Mouse (Mus musculus) heart, postnatal 0 days (tissue): ENCODE data around the gene 1810010H24Rik.

Experiments used
- CTCF ChIP-seq: IDR thresholded peaks from 2 replicates; pipeline ENCODE4 v1.5.1; 2016; ENCODE audit warnings: antibody characterized with exemption, control low read depth, low read depth
- EP300 ChIP-seq: IDR thresholded peaks from 2 replicates; pipeline ENCODE4 v1.6.1; 2016; ENCODE audit warnings: antibody characterized with exemption, low read depth

DNA sequence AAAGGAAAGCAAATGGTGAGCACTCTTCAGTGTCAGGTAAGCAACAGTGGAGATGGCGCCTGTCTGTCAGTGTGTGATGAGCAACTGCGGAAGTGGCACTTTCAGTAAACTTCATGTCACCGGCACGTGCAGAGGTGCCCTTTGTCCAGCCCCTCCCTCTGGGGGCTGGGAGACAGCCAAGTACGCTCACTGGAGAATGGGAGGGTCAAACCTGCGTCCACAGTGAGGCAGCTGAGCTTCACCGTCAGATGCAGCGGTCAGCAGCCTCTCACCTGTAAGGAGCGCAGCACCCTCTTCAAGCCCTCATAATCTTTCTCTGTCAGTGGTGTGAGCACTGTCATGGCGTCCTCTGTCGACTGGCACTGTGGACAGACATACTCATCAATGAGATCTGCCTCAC is 17.9 kb downstream of the 1810010H24Rik start:
- TF ChIP-seq CTCF (no peak), EP300 (no peak)
